Mouse (Mus musculus) frontal cortex, postnatal 14 days (tissue): ENCODE data around the gene Sh3bgrl.

Source experiments
- DNase-seq, 2 experiments: peaks; one replicate each; pipeline ENCODE4 v3.0.0; 2022; ENCODE audit warnings: low spot score in 2 of 2

Gene Sh3bgrl

GRCm38 (mm10) chrX:109238163-109238562 lies 143.0 kb downstream of the Sh3bgrl start:
- DNase-seq, result no peak
